Mouse (Mus musculus) E14TG2a.4 (cell line): ENCODE data around the gene Rnase4.

ENCODE experiments used
- CTCF ChIP-seq: conservative IDR thresholded peaks from 2 replicates; pipeline ENCODE4 v1.5.1; 2014; ENCODE audit warnings: low read length
- NANOG ChIP-seq: IDR thresholded peaks from 2 replicates; pipeline ENCODE4 v1.6.1; 2014; ENCODE audit warnings: borderline replicate concordance, low read length, mixed read lengths
- POU5F1 ChIP-seq: IDR thresholded peaks from 2 replicates; pipeline ENCODE4 v1.6.1; 2014; ENCODE audit warnings: low read length, borderline replicate concordance

GRCm38 (mm10) chr14:51106449-51106967 lies 15.6 kb downstream of the Rnase4 start:
- TF ChIP-seq CTCF (no peak), NANOG (no peak), POU5F1 (no peak)
